ENCODE assay signal across 9 mouse cellular contexts in genomic region chr8:60466686-60467335, GRCm38 (mm10). TPM values are rescaled to one million over a fixed set of nuclear protein-coding genes. Genes with fewer than 3 reads are reported as not detected.
DNase-seq lines count a peak whose midpoint lies in the region; ATAC-seq and TF ChIP-seq lines count a peak whose summit lies in the region.
"Had no signal": no experiment of that assay in that cellular context is flagged by ENCODE, and none has a peak within 500 bp of the region (broad histone marks: within the 10 kb centered on the region; RNA-seq: fewer than 3 reads in every experiment).

No protein-coding gene starts in this region.

- peaks cover 11% of the 10 kb centered on the region for H3K27me3 ChIP-seq in E14TG2a.4 (ENCODE audit: insufficient read depth, low read length)

- DNase-seq in adrenal gland, adult 2 months, result peak; percentile 55
- peak; percentile 80 for DNase-seq in embryo, embryonic 11 days
- DNase-seq in heart, postnatal 36 days, result peak; percentile 26 to 55
- peak; percentile 72 to 90 for DNase-seq in layer of hippocampus, adult 18-20 months (ENCODE audit: low spot score in 2 of 2)
- DNase-seq in lung, postnatal 10 days, result peak; percentile 49
- peak; percentile 35 for DNase-seq in retina, postnatal 7 days (ENCODE audit: low read depth, low spot score)

- H3K9me3 ChIP-seq in E14TG2a.4 (ENCODE audit: low read length), result no peaks in the 10 kb centered on the region

- ATAC-seq in monocyte, adult 5-6 weeks (replicated peaks; ENCODE audit: insufficient number of reproducible peaks, low FRiP score, low TSS enrichment, poor library complexity, severe bottlenecking), result no peak

- peak; percentile 67 for TF ChIP-seq CTCF in E14TG2a.4 (conservative IDR thresholded peaks at IDR 0.05; ENCODE audit: low read length)

- intact Hi-C loops in heart, postnatal 36 days (cut with DNase I), result loop anchor here (5.0 to 10.0 kb wide), 3 partner anchors 1082 to 1900 kb away; no protein-coding TSS in a partner anchor

- H3K4me3 ChIP-seq in E14TG2a.4 (replicated peaks; ENCODE audit: low read length), result no peak overlapping the region

- H3K36me3 ChIP-seq in E14TG2a.4 (ENCODE audit: insufficient read depth, low read length), result no peaks in the 10 kb centered on the region

- H3K4me1 ChIP-seq in E14TG2a.4 (replicated peaks; ENCODE audit: low read depth, low read length), result no peaks in the 10 kb centered on the region

RNA-seq across cellular contexts. Expression of gene Gm10283, which starts 36.2 kb away (rescaled TPM):
- not detected for total RNA-seq in adrenal gland, adult 2 months (2021)
- polyA plus RNA-seq in adrenal gland, adult 2 months (2012; rRNA removed), result not detected in 2 replicates
- total RNA-seq in heart, postnatal 36 days (2021), result not detected
- not detected for total RNA-seq in layer of hippocampus, adult 18-20 months (2021)
- total RNA-seq in monocyte, adult 5-6 weeks (2017), result not detected in 3 replicates
- polyA plus RNA-seq: heart, embryonic 14.5 days had no signal

RNA-seq across cellular contexts. Expression of gene Aadat, which starts 38.9 kb away (rescaled TPM):
- under 1 TPM; 0.17 to 0.23 TPM for total RNA-seq in adrenal gland, adult 2 months (2021)
- not detected in 2 replicates for polyA plus RNA-seq in adrenal gland, adult 2 months (2012; rRNA removed)
- total RNA-seq in heart, postnatal 36 days (2021), result not detected
- total RNA-seq in layer of hippocampus, adult 18-20 months (2021), result under 1 TPM in 1 of 2 experiments, not detected in 1; 0.53 TPM
- total RNA-seq in monocyte, adult 5-6 weeks (2017), result not detected in 3 replicates
